Mouse (Mus musculus) forebrain, embryonic 14.5 days (tissue): ENCODE measurements around the gene Emsy. TPM values are rescaled to one million over a fixed set of nuclear protein-coding genes. Genes with fewer than 3 reads are reported as not detected.

Experiments
- ATAC-seq: fragments of 200-750 bp; cut with Nextera tagmentation; 2 replicates; pipeline ENCODE4 v1.8.0; 2017; ENCODE audit warnings: mild to moderate bottlenecking, moderate library complexity
- DNase-seq: peaks from one replicate; pipeline ENCODE4 v3.0.0-alpha.2; 2015; ENCODE audit warnings: low spot score
- H3K27ac ChIP-seq: fragments of 300-500 bp; sonication (generic); 2 replicates; pipeline ENCODE4 v1.5.1; 2014; ENCODE audit warnings: low read depth, mild to moderate bottlenecking, control low read depth, low read length, moderate library complexity
- H3K27me3 ChIP-seq: fragments of 300-500 bp; sonication (generic); replicated peaks from 2 replicates; pipeline ENCODE4 v1.6.1; 2014; ENCODE audit warnings: low read length, control low read depth, mixed read lengths; ENCODE audit not compliant: control insufficient read depth, insufficient read depth
- H3K36me3 ChIP-seq: fragments of 300-500 bp; sonication (generic); 2 replicates; pipeline ENCODE4 v1.6.1; 2014; ENCODE audit warnings: low read length, control low read depth; ENCODE audit not compliant: control insufficient read depth, insufficient read depth
- H3K4me1 ChIP-seq: fragments of 300-500 bp; sonication (generic); 2 replicates; pipeline ENCODE4 v1.6.1; 2014; ENCODE audit warnings: antibody characterized with exemption, low read length, control low read depth; ENCODE audit not compliant: control insufficient read depth, insufficient read depth
- H3K4me2 ChIP-seq: fragments of 300-500 bp; sonication (generic); 2 replicates; pipeline ENCODE4 v1.6.1; 2014; ENCODE audit warnings: mild to moderate bottlenecking, control low read depth, low read length
- H3K4me3 ChIP-seq: fragments of 300-500 bp; sonication (generic); 2 replicates; pipeline ENCODE4 v1.5.1; 2014; ENCODE audit warnings: low read depth, low read length, control low read depth
- H3K9ac ChIP-seq: fragments of 300-500 bp; sonication (generic); 2 replicates; pipeline ENCODE4 v1.6.1; 2014; ENCODE audit warnings: mild to moderate bottlenecking, low read length, control low read depth, moderate library complexity
- H3K9me3 ChIP-seq: fragments of 300-500 bp; sonication (generic); replicated peaks from 2 replicates; pipeline ENCODE4 v1.6.1; 2016; ENCODE audit warnings: low read length, control low read depth, mixed read lengths; ENCODE audit not compliant: control insufficient read depth
- WGBS: fragments of 180-500 bp; shearing (Covaris S2); extraction: QIAGEN DNeasy Blood & Tissue Kit; methylation state at CpG from one replicate; pipeline ENCODE4 v1.1.7; 2014; 5-methylcytosine and 5-hydroxymethylcytosine counted together
- polyA plus RNA-seq: library from polyadenylated mRNA; unstranded; fragments of >200 nt; fragmentation: Nextera tagmentation; extraction: Ambion mirVana; gene quantifications from 2 replicates; pipeline ENCODE4 v1.2.1, GENCODE M21; 2014

The Emsy gene
- polyA plus RNA-seq = 49.4 and 55.7 TPM in 2 replicates

DNA sequence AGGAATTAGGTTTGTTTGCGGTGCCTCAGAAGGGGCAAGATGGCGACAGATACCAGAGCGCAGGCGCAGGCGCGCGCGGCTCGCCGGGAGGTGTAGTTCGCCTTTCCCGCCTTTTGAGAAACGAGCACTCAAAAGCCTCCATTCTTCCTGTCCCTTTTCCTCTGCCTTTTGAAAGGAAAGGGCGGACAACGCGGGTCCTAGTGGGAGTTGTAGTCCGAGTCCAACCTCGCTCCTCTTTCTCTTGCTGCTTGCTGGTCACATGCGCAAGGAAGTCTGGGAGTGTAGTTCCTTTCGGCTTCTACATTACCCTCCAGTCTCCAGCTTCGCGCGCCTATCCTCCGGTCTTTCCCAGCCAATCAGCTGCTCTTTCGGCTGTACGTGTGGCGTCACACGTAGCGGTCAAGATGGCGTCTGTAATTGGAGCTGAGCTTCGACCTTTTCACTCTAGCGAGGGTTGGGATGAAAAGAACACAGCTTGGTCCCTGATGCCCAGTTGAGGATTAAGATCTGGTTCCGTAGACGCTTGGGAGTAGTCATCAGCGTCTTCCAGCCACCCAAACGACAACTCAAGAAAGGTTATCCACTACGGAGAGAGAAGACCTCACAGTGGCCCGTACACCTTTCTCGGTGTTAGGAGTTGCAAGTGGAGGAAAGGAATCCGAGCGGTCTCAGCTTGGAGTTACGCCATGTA, at the start of gene Emsy:
Gene Emsy (minus strand): TSS at position 253 of the 691 bp plus-strand sequence.
- DNase-seq (peak; percentile 99), ATAC-seq (peak; percentile 95)
- Histone ChIP-seq H3K36me3 (peaks cover 30% of the 10 kb centered on the region), H3K4me3 (peak within 1 kb of the TSS; percentile 95), H3K4me1 (peaks cover 23% of the 10 kb centered on the region), H3K4me2 (peak within 1 kb of the TSS; percentile 85), H3K27ac (peak within 1 kb of the TSS; percentile 94), H3K9me3 (no peaks in the 10 kb centered on the region), H3K9ac (peak within 1 kb of the TSS; percentile 94), H3K27me3 (no peaks in the 10 kb centered on the region)
- WGBS = under 1% methylated on average over 42 of the region's 42 CpGs

DNA sequence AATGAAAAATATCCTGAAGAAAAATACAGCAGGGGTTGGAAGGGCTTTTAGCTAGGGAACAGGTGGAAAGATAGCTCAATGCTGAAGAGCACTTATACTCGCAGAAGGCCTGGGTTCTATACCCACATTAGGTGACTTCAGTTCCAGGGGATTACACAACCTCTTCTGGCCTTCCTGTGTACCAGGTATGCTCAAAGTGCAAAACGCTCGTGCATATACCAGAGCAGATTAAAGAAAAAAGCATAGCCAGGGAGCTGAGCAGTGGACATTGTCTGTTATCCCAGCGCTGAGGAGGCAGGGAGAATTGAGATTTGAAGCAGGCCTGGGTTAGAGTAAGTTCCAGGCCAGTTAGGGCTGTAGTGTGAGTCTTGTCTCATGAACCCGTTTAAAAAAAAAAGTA, 47.7 kb upstream of the Emsy start:
- 58% methylated on average over 5 of the region's 5 CpGs for WGBS
- no peak for ATAC-seq
- no peak for DNase-seq
- Histone ChIP-seq H3K27ac (no peak overlapping the region), H3K4me3 (peak overlapping the region; percentile 96), H3K36me3 (no peaks in the 10 kb centered on the region; the same call in 1 of the 2 replicates), H3K4me2 (peak overlapping the region; percentile 75), H3K27me3 (no peaks in the 10 kb centered on the region), H3K9me3 (no peaks in the 10 kb centered on the region), H3K9ac (peak overlapping the region; percentile 95), H3K4me1 (peaks cover 21% of the 10 kb centered on the region)

DNA sequence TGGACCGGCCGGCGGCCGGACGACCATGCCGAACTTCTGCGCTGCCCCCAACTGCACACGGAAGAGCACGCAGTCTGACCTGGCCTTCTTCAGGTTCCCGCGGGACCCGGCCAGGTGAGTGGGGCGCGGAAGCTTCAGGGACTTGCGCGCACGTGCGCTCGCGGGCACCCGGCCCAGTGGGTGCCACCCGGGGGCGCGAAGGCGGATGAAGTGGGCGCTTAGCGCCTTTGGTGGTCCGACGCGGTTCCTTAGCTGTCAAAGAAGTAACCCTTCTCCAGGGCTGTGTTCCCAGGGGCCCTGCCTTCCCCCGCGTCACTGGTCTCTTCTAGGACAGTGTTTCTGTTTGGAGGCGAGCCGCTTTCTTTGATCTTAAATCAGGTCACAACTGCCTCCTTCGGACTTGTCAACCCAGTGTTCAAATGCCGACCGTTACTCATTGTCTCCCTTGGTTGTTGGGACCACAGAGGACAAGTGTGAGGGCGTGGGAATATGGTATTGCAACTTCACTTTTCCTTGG, 46.8 kb upstream of the Emsy start:
- WGBS = 0% methylated on average over 33 of the region's 38 CpGs
- Histone ChIP-seq H3K4me2 (peak overlapping the region; percentile 75), H3K27ac (peak overlapping the region; percentile 68), H3K4me1 (peaks cover 21% of the 10 kb centered on the region), H3K36me3 (no peaks in the 10 kb centered on the region), H3K27me3 (no peaks in the 10 kb centered on the region), H3K9ac (peak overlapping the region; percentile 95), H3K4me3 (peak overlapping the region; percentile 96), H3K9me3 (no peaks in the 10 kb centered on the region)
- ATAC-seq (peak; percentile 38; the same call in 1 of the 2 replicates), DNase-seq (no peak)

DNA sequence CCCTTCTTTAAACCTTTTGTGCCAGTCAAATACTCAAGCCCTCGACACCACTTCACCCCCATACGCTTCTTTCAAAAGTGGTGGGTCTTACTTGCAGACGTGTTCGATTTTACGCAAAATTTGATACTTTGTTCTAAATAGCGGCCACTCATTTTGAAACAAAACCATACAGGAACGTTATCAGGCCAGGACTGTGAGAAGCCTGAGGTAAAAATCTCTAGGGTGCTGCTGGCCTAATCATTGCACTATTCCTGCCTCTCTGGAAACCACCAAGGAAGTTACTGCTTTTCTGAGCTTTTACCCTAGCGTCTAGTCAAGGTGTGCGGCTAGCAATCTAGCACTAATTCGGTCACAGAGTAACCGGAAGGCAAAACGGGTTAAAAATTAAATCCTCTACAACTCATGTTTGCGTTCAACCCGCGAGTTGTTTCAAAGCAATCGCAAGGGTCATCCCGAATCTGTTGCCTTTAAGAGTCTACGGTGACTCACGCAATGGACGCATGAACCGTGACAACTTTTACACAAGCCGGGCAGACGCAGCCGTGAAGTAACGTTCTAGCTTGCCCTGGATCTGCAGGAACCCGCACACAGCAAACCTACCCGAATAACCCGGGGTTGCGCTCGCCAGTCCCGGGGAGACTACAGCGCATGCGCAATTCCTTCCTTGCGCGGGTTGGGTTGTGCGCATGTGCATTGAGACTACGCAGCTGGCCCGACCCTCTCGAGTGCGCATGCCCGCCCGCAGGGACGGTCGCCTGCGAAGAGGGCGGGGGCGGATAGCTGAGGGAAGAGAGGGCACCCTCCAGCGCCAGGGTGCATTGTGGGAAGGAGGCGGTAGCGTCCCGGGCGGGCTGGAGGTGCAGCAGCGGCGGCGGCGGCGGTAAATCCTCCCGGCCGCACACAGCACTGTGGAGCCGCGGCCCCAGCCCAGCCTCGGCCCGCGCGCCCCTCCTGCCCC, 46.0 kb upstream of the Emsy start, which contains the start of gene Thap12:
Gene Thap12 (plus strand): TSS at position 821 of the 958 bp plus-strand sequence.
- peaks cover 21% of the 10 kb centered on the region for H3K4me1 ChIP-seq
- 2% methylated on average over 65 of the region's 65 CpGs for WGBS
- peak within 1 kb of the TSS; percentile 96 for H3K4me3 ChIP-seq
- peak; percentile 99 for DNase-seq
- no peaks in the 10 kb centered on the region for H3K27me3 ChIP-seq
- no peaks in the 10 kb centered on the region for H3K9me3 ChIP-seq
- H3K9ac ChIP-seq = peak within 1 kb of the TSS; percentile 95
- peak; percentile 99 for ATAC-seq
- no peaks in the 10 kb centered on the region for H3K36me3 ChIP-seq
- peak within 1 kb of the TSS; percentile 75 for H3K4me2 ChIP-seq
- H3K27ac ChIP-seq = peak within 1 kb of the TSS; percentile 76

DNA sequence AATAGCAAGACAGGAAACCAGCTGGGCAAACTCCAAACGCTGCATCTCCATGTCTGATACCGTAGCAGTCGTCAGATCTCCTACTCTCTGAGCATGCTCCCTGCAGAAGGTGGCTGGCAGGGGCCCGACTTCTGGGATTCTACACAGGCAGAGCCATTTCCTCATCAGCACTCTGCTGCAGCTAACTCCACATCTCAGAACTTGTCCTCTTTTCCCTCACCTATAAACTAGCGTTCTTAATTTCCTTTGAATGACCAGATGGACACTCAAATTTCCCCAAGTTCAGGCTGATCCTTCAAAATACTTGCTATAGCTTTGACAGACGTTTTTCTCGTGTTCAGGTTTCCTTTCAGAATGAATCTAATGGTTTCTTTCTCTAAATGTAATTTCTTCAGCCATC, 45.2 kb upstream of the Emsy start:
- H3K9ac ChIP-seq = peak overlapping the region; percentile 81
- H3K36me3 ChIP-seq = no peaks in the 10 kb centered on the region
- no peaks in the 10 kb centered on the region for H3K27me3 ChIP-seq
- no peak overlapping the region for H3K27ac ChIP-seq
- DNase-seq (no peak), ATAC-seq (no peak)
- peak overlapping the region; percentile 96 for H3K4me3 ChIP-seq
- H3K4me1 ChIP-seq = peaks cover 21% of the 10 kb centered on the region
- 54% methylated on average over 7 of the region's 7 CpGs for WGBS
- no peaks in the 10 kb centered on the region for H3K9me3 ChIP-seq
- H3K4me2 ChIP-seq = peak overlapping the region; percentile 70

DNA sequence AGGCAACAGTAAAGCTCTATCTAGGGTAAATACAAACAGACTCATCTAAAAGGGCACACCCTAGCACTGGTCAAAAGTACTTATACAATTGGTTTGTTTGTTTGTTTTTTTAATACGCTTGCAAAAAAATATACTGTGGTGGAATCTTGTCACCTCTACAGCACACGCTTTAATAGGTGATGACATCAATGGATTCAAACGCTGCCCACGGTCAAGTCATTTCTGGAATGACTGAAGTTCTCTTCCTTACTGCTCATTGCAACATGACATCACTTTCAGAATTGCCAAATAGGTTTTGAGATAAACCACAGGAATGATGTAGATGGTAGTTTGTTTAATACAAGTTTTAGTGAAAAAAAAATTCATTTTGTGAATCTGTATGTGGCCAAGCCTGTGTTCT, 42.0 kb upstream of the Emsy start:
- no peaks in the 10 kb centered on the region for H3K36me3 ChIP-seq
- no peak overlapping the region for H3K4me2 ChIP-seq
- H3K27ac ChIP-seq = no peak overlapping the region
- H3K27me3 ChIP-seq = no peaks in the 10 kb centered on the region
- no peak for DNase-seq
- no peak for ATAC-seq
- H3K4me1 ChIP-seq = peaks cover 6% of the 10 kb centered on the region; the same call in 1 of the 2 replicates
- no peak overlapping the region for H3K4me3 ChIP-seq
- H3K9ac ChIP-seq = no peak overlapping the region
- H3K9me3 ChIP-seq = no peaks in the 10 kb centered on the region
- WGBS = 87% methylated on average over 4 of the region's 4 CpGs

DNA sequence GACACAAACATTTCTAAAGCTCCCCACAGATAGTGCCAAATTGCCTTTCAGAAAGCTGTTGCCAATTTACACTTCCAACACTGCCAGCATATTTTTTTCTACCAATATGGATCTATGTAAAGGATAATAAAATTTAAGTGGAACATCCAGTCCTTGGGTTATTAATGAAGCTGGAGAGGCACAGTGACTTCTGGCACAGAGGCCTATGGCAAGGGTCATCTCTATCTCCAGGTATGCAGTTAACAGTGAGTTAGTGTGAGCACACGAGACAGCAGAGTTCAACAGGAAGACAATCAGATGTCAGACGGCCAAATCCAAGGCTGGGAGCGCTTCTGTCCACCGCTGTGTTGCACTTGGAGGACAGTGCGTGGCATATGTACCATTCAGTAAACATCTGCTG, 41.5 kb upstream of the Emsy start:
- no peak for DNase-seq
- no peak for ATAC-seq
- Histone ChIP-seq H3K4me2 (no peak overlapping the region), H3K27me3 (no peaks in the 10 kb centered on the region), H3K4me3 (no peak overlapping the region), H3K27ac (no peak overlapping the region), H3K4me1 (peaks cover 6% of the 10 kb centered on the region; the same call in 1 of the 2 replicates), H3K9me3 (no peaks in the 10 kb centered on the region), H3K36me3 (no peaks in the 10 kb centered on the region), H3K9ac (no peak overlapping the region)
- 65% methylated on average over 5 of the region's 5 CpGs for WGBS

DNA sequence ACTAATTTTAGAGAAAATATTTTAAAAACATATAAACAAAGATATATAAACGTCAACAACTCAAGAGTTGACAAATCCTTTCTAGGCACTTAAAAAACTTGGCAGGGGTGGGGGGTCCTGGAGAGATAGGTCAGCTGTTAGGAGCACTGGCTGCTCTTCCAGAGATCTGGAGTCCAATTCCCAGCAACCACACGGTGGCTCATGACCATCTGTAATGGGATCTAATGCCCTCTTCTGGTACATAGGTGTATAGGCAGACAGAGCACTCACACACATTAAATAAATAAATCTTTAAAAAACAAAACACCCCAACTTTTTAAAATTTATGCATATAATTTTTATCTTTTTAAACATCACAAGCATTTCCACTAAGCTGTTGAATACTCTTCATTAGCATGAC, 40.9 kb upstream of the Emsy start:
- Histone ChIP-seq H3K27ac (no peak overlapping the region), H3K4me3 (no peak overlapping the region), H3K9ac (no peak overlapping the region), H3K4me1 (peaks cover 6% of the 10 kb centered on the region; the same call in 1 of the 2 replicates), H3K4me2 (no peak overlapping the region), H3K27me3 (no peaks in the 10 kb centered on the region), H3K36me3 (no peaks in the 10 kb centered on the region), H3K9me3 (no peaks in the 10 kb centered on the region)
- ATAC-seq (no peak), DNase-seq (peak; percentile 56)
- WGBS = 11% methylated on average over 2 of the region's 2 CpGs
